Mouse (Mus musculus) erythroblast, embryonic 14.5 days (primary cell): Measurements from ENCODE around the gene Rab2b.

Experiments
- GATA1 ChIP-seq: IDR thresholded peaks from 2 replicates; pipeline ENCODE4 v1.6.1; 2012; ENCODE audit warnings: low read length, inconsistent platforms, mixed read lengths
- TAL1 ChIP-seq: IDR thresholded peaks from 3 replicates; pipeline ENCODE4 v1.6.1; 2012; ENCODE audit warnings: low read length, inconsistent platforms, mixed read lengths

DNA sequence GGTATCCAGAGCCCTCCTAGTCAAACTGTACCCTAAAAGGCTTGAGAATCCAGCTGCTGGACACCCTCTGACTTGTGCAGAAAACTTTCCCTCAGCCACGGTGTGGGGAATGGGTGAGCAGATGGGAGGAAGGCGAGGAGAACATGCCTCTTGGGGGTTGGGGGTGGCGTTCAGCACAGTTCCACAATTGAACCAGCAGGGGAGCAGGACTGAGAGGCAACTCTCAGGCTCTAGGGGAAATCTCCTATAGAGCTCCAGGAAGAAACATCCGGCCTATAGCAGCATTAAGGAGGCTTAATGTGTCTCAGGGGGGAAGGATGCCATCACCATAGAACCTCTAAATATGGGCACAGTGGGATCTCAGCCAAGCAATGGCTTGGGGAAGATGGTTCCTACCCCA is 46.5 kb upstream of the Rab2b start:
- TF ChIP-seq GATA1 (no peak), TAL1 (no peak)
